Mouse (Mus musculus) mouse embryonic stem cell (cell line): ENCODE data around the gene Adam15.

Experiments used
- in situ Hi-C, 2 experiments: fragments of 300-500 bp; cut with MboI; formaldehyde crosslinking; loops; 1 replicate in 1 of 2; 3 replicates in 1 of 2; pipeline ENCODE4 v1.14.3; 2019 to 2020; ENCODE audit warnings: low sequenced_read_pairs in 2 of 2, low pct_unique_long_range_greater_than_20kb in 1 of 2, mixed read lengths in 1 of 2; ENCODE audit not compliant: unreplicated experiment in 1 of 2

The Adam15 gene

DNA sequence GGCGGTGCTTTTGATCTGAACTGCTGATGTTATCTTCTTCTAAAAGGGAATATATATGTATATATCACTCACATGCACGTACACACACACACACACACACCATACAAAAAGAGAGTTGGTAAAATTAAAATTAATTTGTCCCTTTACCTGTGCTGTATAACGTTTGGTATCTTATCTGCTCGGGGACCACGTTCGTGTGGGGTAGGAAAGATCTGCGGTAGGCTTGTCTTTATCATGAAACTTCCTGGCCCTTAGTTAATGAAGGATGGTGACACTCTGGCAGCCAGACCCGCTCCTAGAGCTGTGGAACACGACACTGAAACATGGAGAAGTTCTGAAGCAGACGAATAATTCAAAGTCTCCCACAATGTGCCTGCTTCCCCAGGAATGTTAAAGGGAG is 57.9 kb downstream of the Adam15 start:
- in situ Hi-C loops, result no loop called here
